Mouse (Mus musculus) myocyte (in vitro differentiated cells): Measurements from ENCODE around the gene Tubb5.

Experiments
- E2F4 ChIP-seq: IDR thresholded peaks from one replicate; pipeline ENCODE4 v1.6.1; 2011; ENCODE audit warnings: mild to moderate bottlenecking, control low read depth, moderate library complexity; ENCODE audit not compliant: insufficient read depth
- MYOG ChIP-seq, 3 experiments: IDR thresholded peaks; one replicate each; pipeline ENCODE4 v1.6.1; 2011; ENCODE audit warnings: control low read depth in 2 of 3, low read depth in 2 of 3, mild to moderate bottlenecking in 2 of 3; ENCODE audit not compliant: insufficient read length in 2 of 3, control insufficient read depth in 1 of 3, insufficient read depth in 1 of 3
- POLR2A ChIP-seq: IDR thresholded peaks from one replicate; pipeline ENCODE4 v1.6.1; 2011; ENCODE audit warnings: low read depth, mild to moderate bottlenecking, control low read depth, moderate library complexity; ENCODE audit not compliant: insufficient read length
- POLR2AphosphoS2 ChIP-seq: IDR thresholded peaks from one replicate; pipeline ENCODE4 v1.6.1; 2011; ENCODE audit warnings: low read depth, control low read depth; ENCODE audit not compliant: insufficient read length
- USF1 ChIP-seq: IDR thresholded peaks from one replicate; pipeline ENCODE4 v1.6.1; 2011; ENCODE audit warnings: low read depth, mild to moderate bottlenecking, control low read depth, moderate library complexity

GRCm38 (mm10) chr17:35824402-35824801 is 13.7 kb downstream of the Tubb5 start:
- TF ChIP-seq POLR2AphosphoS2: no peak
- TF ChIP-seq USF1: no peak
- no peak for TF ChIP-seq MYOG (IDR thresholded peaks at IDR 0.05; ENCODE audit: control insufficient read depth in 1 of 3, insufficient read depth in 1 of 3, insufficient read length in 2 of 3, low read depth in 2 of 3)
- no peak for TF ChIP-seq POLR2A
- no peak for TF ChIP-seq E2F4
